Mouse (Mus musculus): ENCODE measurements around the gene Sdhb.

Gene Sdhb

GRCm38 (mm10) chr4:140947487-140948440, 13.2 kb upstream of the Sdhb start:
- in situ Hi-C loops (cut with MboI, MseI): no loop called here

DNA sequence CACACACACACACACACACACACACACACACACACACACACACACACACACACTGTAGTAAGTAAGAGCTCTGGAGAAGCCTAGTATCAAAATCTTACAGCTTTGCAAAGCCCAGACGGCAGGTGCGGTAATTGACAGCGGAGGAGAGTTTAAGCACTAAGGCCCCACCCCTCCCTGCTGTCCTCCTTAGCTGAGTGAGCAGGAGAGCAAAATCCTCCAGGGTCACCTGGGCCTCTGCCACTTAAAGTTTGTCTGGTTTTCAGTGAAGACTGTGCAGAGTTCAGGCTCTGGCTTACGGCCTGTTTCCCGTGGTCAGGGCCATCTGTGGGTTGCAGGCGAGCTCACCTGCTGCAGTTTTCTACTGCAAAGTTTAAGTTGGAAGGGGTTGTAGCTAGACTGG, 12.5 kb upstream of the Sdhb start:
- in situ Hi-C loops (cut with MboI, MseI): no loop called here

DNA sequence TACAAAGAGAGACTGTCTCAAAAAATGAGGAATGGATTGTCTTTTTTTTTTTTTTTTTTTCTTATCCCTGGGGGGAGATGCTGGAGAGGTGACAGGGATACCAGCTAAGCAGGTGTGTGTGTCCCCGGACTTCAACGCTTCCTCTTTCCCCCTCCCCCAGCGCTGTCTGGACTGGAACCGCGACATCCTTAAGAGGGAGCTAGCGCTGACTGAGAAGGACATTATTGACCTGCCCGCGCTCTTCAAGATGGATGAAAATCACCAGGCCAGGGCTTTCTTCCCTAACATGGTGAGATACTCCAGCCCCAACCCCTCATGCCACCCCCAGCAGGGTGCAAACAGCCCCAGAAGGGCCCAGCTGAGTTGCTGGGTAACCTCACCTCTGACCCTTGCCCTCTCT, 12.0 kb upstream of the Sdhb start:
- in situ Hi-C loops (cut with MboI, MseI): no loop called here

- in situ Hi-C loops (cut with MboI, MseI): loop anchor here (10.0 to 25.0 kb wide), 2 partner anchors 45 to 1362 kb away; partner anchors contain the start of gene Padi2
Observed at GRCm38 (mm10) chr4:140949616-140950015, 11.4 kb upstream of the Sdhb start.

DNA sequence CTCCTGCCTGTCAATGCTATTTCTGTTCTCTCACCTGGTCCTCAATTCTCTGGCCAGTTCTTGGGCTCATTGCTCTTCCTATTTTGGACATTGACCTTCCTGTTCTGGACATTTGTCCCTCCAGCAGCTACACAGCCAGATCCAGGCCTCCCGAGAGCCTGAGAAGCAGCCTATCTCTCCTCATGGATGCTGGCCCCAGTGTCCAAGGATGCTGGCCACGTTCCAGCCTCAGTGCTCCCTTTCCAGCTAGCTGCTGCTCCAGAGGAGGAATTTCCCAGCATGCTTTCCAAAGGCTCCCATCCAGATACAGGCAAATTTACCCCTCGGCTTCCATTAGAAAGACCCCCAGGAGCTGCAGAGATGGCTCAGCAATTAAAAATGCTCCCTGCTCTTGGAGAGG, 10.4 kb upstream of the Sdhb start:
- in situ Hi-C loops (cut with MboI, MseI): loop anchor here (10.0 to 25.0 kb wide), 2 partner anchors 46 to 1363 kb away; partner anchors contain the start of gene Padi2

DNA sequence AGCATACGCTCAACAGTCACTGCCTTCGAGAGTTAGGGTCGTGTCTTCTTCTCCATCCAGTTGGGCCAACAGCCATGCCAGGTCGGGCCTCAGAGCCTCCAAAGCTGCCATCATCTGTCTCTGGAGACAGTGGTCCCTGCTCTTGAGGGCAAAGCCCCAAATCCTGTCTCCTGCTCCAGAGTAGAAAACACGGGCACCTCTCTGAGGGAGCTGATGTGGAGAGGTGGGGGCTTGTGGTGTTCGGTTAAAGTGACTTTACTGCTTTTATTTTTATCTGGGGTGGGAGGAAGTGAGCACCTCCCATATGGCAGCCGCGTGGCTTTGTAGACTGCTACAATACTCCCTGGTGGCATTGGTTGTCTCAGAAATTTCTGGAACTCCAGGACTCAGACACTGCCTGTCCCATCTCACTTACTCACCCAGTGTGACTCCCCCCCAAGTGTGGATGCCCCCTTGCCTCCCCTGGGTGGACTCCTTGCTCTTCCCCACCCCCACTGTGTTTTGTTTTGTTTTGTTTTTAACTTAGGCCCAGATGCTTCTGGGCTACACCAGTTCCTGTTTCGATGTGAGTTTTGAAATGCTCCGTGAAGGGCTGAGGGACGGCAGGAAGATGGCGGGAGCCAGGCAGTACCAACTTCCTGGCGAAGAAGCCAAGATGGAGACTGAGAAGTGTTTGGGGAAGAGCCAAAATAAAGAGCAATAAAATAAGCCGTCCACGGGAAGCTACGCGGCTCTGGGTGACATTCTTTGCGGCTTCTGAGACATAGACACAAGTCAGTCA, 9.0 kb upstream of the Sdhb start:
- in situ Hi-C loops (cut with MboI, MseI): loop anchor here (10.0 to 25.0 kb wide), 2 partner anchors 47 to 1365 kb away; partner anchors contain the start of gene Padi2

DNA sequence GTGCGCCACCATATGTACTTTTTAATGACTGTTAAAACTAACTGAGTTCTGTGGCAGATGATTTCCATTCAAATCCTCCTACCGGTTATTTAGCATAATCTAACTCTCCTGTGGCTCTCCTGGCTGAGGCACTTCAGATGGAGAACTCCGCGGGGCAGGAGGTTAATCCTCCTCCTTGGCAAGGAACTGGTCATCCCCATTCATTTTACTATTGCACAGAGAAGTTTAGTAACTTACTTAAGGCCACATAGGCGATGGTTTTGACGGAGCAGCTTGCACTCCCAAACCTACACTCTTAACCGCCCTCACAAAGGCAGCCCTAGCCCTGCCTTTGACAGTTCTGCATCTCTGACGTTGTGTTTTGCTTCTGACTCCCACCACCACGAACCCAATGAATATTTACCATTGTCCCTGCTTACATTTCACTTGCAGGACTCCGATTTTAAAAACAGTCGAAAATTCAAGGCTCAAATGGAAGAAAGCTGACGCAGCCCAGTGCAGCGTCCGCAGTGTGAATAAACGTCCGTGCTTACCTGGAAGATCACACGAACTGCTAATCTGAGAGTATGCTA, 3.8 kb upstream of the Sdhb start:
- in situ Hi-C loops (cut with MboI, MseI): loop anchor here (5.0 to 25.0 kb wide), 3 partner anchors 52 to 1370 kb away; partner anchors contain the start of gene Padi2

- in situ Hi-C loops (cut with MboI, MseI): loop anchor here (5.0 to 25.0 kb wide), 3 partner anchors 53 to 1370 kb away; partner anchors contain the start of gene Padi2
Observed at GRCm38 (mm10) chr4:140957725-140958124, 3.3 kb upstream of the Sdhb start.

DNA sequence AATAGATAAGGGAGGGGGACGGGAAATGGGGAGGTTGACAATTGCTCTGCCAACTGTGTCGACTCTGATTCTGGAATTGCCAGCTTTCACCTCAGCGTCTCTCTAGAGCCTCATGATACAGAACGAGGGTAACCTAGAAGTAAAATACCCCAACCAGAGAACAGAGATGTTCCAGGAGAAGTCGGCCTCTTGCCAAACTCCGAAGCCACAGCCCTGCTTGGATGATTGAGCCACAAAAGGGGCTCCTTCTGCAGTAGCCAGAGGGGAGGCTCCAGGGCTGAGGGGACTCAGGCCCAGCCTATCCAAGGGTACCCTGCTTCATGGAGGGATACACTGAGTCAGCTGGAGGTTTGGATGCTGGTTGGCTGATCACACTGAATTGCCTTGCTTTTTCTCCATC, 2.7 kb upstream of the Sdhb start:
- in situ Hi-C loops (cut with MboI, MseI): loop anchor here (5.0 to 25.0 kb wide), 3 partner anchors 54 to 1371 kb away; partner anchors contain the start of gene Padi2

DNA sequence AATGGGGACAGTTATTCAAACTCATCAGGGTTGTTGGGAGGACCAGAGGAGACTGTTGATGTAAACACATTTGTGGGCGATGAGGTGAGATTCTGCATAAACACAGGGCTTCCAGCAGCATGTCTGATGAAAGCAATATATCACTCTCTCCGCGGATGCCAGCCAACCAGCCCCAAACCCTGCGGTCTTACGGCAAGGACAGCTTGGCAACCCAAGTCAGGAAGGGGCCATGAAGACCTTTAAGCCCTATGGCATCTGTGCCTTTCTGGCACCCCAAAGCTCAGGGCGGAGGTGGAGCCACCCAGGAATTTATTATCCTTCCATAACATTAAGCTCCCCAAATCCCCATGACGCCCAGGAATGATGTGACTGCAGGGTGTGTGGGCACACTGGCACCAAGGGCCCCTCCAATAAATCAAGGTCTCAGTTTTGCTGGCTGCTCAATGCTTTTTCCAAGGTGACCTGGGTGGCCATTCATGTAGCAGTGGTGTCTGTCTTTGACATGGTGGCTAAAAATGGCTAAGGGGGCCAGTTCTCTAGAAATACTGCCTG, 1.8 kb upstream of the Sdhb start:
- in situ Hi-C loops (cut with MboI, MseI): loop anchor here (5.0 to 25.0 kb wide), 3 partner anchors 54 to 1372 kb away; partner anchors contain the start of gene Padi2

- in situ Hi-C loops (cut with MboI, MseI): loop anchor here (5.0 to 25.0 kb wide), 3 partner anchors 55 to 1373 kb away; partner anchors contain the start of gene Padi2
Observed at GRCm38 (mm10) chr4:140959715-140960479, 1.1 kb upstream of the Sdhb start.

GRCm38 (mm10) chr4:140961467-140962206, 634 bp downstream of the Sdhb start:
- in situ Hi-C loops (cut with MboI, MseI): loop anchor here (25.0 kb wide), 1 partner anchor 1374 kb away; no protein-coding TSS in a partner anchor

GRCm38 (mm10) chr4:140962207-140962909, 1.4 kb downstream of the Sdhb start:
- in situ Hi-C loops (cut with MboI, MseI): loop anchor here (25.0 kb wide), 1 partner anchor 1375 kb away; no protein-coding TSS in a partner anchor

GRCm38 (mm10) chr4:140962950-140963349, 1.9 kb downstream of the Sdhb start:
- in situ Hi-C loops (cut with MboI, MseI): loop anchor here (25.0 kb wide), 1 partner anchor 1376 kb away; no protein-coding TSS in a partner anchor

GRCm38 (mm10) chr4:140963941-140964597, 3.1 kb downstream of the Sdhb start:
- in situ Hi-C loops (cut with MboI, MseI): loop anchor here (25.0 kb wide), 1 partner anchor 1377 kb away; no protein-coding TSS in a partner anchor

GRCm38 (mm10) chr4:140964620-140965019, 3.6 kb downstream of the Sdhb start:
- in situ Hi-C loops (cut with MboI, MseI): loop anchor here (25.0 kb wide), 1 partner anchor 1377 kb away; no protein-coding TSS in a partner anchor

GRCm38 (mm10) chr4:140967386-140968159, 6.6 kb downstream of the Sdhb start:
- in situ Hi-C loops (cut with MboI, MseI): loop anchor here (25.0 kb wide), 1 partner anchor 1380 kb away; no protein-coding TSS in a partner anchor
